Mouse (Mus musculus): ENCODE data around the gene Bmp4. TPM values are rescaled to one million over a fixed set of nuclear protein-coding genes. Genes with fewer than 3 reads are reported as not detected.
A peak's percentile ranks its signal among the peaks of the same experiment; 100 is the strongest.

Bmp4 gene
- polyA plus RNA-seq, 1 experiment from 2014 or later = 7.3 TPM

DNA sequence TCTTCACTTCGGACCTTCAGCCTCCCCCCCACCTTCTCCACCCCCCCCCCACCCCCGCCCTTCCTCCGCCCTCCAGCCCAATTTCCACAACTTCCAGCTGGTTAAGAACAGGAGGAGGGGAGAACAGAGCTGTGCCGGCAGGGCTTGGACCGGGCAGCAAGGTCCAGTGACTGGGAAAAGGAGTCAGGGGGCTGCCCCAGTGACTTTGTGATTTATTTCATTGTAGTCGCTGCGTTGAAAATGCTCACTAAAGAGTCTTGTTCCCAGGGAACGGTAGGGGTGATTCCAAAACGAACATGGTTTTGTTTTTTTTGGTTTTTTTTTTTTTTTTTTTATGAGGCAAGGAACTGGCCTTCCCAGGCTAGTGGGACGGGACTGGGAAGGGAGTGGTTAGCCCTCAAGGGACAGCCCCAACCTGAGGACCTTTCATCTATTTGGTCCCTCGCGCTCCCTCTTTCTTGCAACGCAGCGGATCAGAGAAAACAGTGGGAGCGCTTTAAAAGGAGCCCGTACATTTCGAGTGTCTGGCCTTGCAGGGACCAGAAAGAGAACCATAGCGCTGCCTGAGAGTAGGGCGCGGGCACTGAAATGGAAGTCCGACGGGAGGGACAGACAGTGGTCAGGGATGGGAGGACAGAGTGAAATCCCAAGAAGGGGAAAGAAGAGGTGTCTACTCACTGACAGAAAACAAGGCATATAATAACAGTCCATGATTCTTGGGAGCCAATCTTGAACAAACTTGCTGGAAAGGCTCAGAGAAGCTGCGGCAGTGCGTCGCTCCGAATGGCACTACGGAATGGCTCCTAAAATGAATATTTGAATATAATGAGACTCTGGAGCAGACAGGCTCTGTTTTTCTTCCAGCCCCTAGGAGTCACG, 3.8 kb downstream of the Bmp4 start:
- TF ChIP-seq CTCF (IDR thresholded peaks at IDR 0.05) = no peak
- H3K27me3 ChIP-seq = no peaks in the 10 kb centered on the region
- CTCF ChIA-PET = no interaction called here
- ATAC-seq (peak; percentile 16), DNase-seq (ENCODE audit: low read depth, low spot score) (no peak)
- POLR2A ChIA-PET = interaction anchor here (0.8 kb wide), 1 partner anchor 22 kb away, joined by 4 read pairs; no protein-coding TSS in a partner anchor
- in situ Hi-C loops (cut with MboI; ENCODE audit: low pct_unique_long_range_greater_than_20kb) = loop anchor here (5.0 kb wide), 1 partner anchor 384 kb away; no protein-coding TSS in a partner anchor

DNA sequence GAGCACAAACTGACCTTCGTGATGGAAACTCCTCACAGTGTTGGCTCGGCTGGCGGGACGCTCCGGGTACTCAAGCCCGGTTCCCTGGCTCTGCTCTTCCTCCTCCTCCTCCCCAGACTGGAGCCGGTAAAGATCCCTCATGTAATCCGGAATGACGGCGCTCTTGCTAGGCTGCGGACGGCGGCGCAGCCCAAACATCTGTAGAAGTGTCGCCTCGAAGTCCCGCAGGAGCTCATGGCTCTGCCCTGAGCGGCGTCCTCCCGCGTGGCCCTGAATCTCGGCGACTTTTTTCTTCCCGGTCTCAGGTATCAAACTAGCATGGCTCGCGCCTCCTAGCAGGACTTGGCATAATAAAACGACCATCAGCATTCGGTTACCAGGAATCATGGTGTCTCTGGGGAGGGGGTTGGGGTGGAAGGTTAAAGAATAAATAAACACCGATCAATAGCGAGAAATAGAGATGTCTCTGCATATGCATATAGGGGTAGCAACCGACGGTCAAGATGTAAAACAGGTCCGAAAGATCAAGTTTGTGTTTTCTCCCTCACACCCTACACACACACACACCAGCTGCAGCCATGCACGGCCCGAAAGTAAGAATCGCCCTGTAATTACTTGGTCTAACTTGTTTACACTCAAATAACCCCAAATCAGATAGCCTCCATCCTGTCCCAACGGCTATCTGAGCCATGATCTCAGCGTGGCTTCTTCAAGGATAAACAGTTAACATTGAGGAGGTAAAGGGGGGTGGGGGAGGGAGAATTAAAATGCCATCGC, 4.6 kb downstream of the Bmp4 start:
- ATAC-seq (no peak), DNase-seq (ENCODE audit: low read depth, low spot score) (no peak)
- no peaks in the 10 kb centered on the region for H3K27me3 ChIP-seq
- POLR2A ChIA-PET = no interaction called here
- no peak for TF ChIP-seq CTCF (IDR thresholded peaks at IDR 0.05)
- CTCF ChIA-PET = no interaction called here
- in situ Hi-C loops (cut with MboI; ENCODE audit: low pct_unique_long_range_greater_than_20kb) = loop anchor here (5.0 kb wide), 1 partner anchor 384 kb away; no protein-coding TSS in a partner anchor

- no peak for TF ChIP-seq CTCF (IDR thresholded peaks at IDR 0.05)
- ChIA-PET CTCF (no interaction called here), POLR2A (no interaction called here)
- DNase-seq (ENCODE audit: low read depth, low spot score) (no peak), ATAC-seq (no peak)
- in situ Hi-C loops (cut with MboI; ENCODE audit: low pct_unique_long_range_greater_than_20kb) = loop anchor here (5.0 kb wide), 1 partner anchor 383 kb away; no protein-coding TSS in a partner anchor
- H3K27me3 ChIP-seq = no peaks in the 10 kb centered on the region
Measured at GRCm38 (mm10) chr14:46384946-46385691, 5.3 kb downstream of the Bmp4 start.

- ChIA-PET CTCF (no interaction called here), POLR2A (no interaction called here)
- in situ Hi-C loops (cut with MboI; ENCODE audit: low pct_unique_long_range_greater_than_20kb) = no loop called here
- ATAC-seq = no peak
- DNase-seq (ENCODE audit: low read depth, low spot score) = no peak
- no peak for TF ChIP-seq CTCF (IDR thresholded peaks at IDR 0.05)
- no peaks in the 10 kb centered on the region for H3K27me3 ChIP-seq
Measured at GRCm38 (mm10) chr14:46381457-46381856, 9.0 kb downstream of the Bmp4 start.

DNA sequence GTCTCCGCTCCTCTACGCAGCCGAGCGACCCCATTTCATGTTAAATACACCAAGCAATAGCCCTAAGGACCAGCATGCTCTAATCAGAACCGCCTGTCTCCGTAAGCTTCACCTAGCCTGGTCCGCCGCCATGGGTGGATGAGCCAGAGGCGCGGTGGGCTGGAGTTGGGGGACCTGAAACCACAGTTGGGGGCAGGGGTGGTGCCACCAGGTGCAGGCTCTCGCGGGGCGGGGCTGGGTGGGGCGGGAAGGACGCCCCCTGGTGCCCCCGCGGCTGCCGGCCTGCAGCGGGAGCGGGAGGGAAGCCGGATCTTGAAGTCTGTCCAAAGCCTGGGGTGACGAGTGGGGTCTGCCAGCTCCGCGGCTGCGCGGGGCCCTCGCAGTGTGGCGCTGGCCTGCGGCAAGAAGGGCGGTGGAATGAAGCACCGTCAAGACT, 10.2 kb downstream of the Bmp4 start:
- DNase-seq (ENCODE audit: low read depth, low spot score) (no peak), ATAC-seq (no peak)
- in situ Hi-C loops (cut with MboI; ENCODE audit: low pct_unique_long_range_greater_than_20kb) = no loop called here
- CTCF ChIA-PET = no interaction called here
- no peaks in the 10 kb centered on the region for H3K27me3 ChIP-seq
- POLR2A ChIA-PET = interaction anchor here (1.0 kb wide), 1 partner anchor 12 kb away, joined by 3 read pairs; no protein-coding TSS in a partner anchor
- TF ChIP-seq CTCF (IDR thresholded peaks at IDR 0.05) = no peak

DNA sequence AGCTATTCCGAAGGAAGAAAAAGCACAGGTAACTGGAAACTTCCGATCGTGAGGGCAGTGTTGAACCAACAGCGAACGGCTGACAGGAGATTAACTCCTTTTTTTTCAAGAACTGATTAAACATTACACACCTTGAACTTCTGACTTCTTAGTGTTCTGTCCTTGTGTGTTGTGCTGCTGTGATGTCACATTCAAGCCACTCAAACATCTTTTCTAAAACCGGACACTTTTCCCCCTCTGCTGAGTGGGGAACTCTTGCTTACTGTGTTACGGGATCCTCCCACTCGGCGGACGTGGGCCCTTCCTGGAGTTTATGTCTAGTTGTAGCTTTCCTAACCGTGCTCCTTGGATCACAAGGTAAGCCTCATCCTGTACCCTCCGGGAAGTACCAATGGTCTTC, 11.2 kb downstream of the Bmp4 start, which contains the start of gene Gm15217:
Gene Gm15217 (plus strand): TSS at position 130 of the 400 bp plus-strand sequence.
- no peak for TF ChIP-seq CTCF (IDR thresholded peaks at IDR 0.05)
- no peaks in the 10 kb centered on the region for H3K27me3 ChIP-seq
- in situ Hi-C loops (cut with MboI; ENCODE audit: low pct_unique_long_range_greater_than_20kb) = no loop called here
- ATAC-seq = no peak
- ChIA-PET CTCF (no interaction called here), POLR2A (no interaction called here)
- DNase-seq (ENCODE audit: low read depth, low spot score) = no peak

GRCm38 (mm10) chr14:46375796-46376195, 14.7 kb downstream of the Bmp4 start:
- POLR2A ChIA-PET = interaction anchor here (1.7 kb wide), 1 partner anchor 18 kb away, joined by 3 read pairs; no protein-coding TSS in a partner anchor
- in situ Hi-C loops (cut with MboI; ENCODE audit: low pct_unique_long_range_greater_than_20kb) = no loop called here

GRCm38 (mm10) chr14:46372452-46372851, 18.0 kb downstream of the Bmp4 start:
- no peak for TF ChIP-seq CTCF (IDR thresholded peaks at IDR 0.05)
- ATAC-seq (no peak), DNase-seq (ENCODE audit: low read depth, low spot score) (no peak)
- ChIA-PET POLR2A (no interaction called here), CTCF (interaction anchor here (0.7 to 1.0 kb wide), 2 partner anchors 9 to 488 kb away, joined by 3 read pairs; no protein-coding TSS in a partner anchor)
- H3K27me3 ChIP-seq = no peaks in the 10 kb centered on the region
- in situ Hi-C loops (cut with MboI; ENCODE audit: low pct_unique_long_range_greater_than_20kb) = no loop called here

More at GRCm38 (mm10) chr14:46375796-46376195, 14.7 kb downstream of the Bmp4 start:
- ATAC-seq = no peak
- TF ChIP-seq CTCF (IDR thresholded peaks at IDR 0.05) = no peak
- CTCF ChIA-PET = interaction anchor here (0.5 kb wide), 1 partner anchor 901 kb away, joined by 5 read pairs; no protein-coding TSS in a partner anchor
- DNase-seq (ENCODE audit: low read depth, low spot score) = no peak
- H3K27me3 ChIP-seq = no peaks in the 10 kb centered on the region

DNA sequence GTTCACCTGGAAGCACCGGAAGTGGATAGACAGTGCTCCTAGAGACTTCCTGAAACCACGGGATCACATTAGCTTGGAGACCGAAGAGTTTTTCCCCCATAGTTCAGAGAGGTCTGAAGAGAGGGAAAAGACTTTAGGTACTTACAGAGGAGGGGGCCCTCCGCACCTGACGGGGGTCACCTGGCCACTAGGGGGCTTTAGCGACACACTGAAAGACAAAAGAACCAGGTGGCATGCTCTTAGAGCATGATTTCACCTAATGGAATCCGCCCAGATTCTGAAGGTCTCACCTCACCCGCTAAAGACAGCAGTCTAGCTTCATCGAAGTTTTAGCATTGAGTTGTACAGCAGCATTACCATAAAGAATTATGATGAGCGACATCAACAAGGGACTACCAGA, 27.3 kb downstream of the Bmp4 start:
- POLR2A ChIA-PET = interaction anchor here (0.6 to 0.7 kb wide), 2 partner anchors 205 to 263 kb away, joined by 3 read pairs; no protein-coding TSS in a partner anchor
- in situ Hi-C loops (cut with MboI; ENCODE audit: low pct_unique_long_range_greater_than_20kb) = no loop called here
- DNase-seq (ENCODE audit: low read depth, low spot score) = no peak
- no peak for TF ChIP-seq CTCF (IDR thresholded peaks at IDR 0.05)
- CTCF ChIA-PET = interaction anchor here (1.5 kb wide), 1 partner anchor 9 kb away, joined by 3 read pairs; no protein-coding TSS in a partner anchor
- H3K27me3 ChIP-seq = no peaks in the 10 kb centered on the region
- no peak for ATAC-seq

- ChIA-PET POLR2A (interaction anchor here (1.0 kb wide), 1 partner anchor 19 kb away, joined by 3 read pairs; no protein-coding TSS in a partner anchor), CTCF (no interaction called here)
- TF ChIP-seq CTCF (IDR thresholded peaks at IDR 0.05) = no peak
- no peaks in the 10 kb centered on the region for H3K27me3 ChIP-seq
- ATAC-seq = no peak
- in situ Hi-C loops (cut with MboI; ENCODE audit: low pct_unique_long_range_greater_than_20kb) = no loop called here
- peak; percentile 28 for DNase-seq (ENCODE audit: low read depth, low spot score)
Measured at GRCm38 (mm10) chr14:46357696-46358095, 32.8 kb downstream of the Bmp4 start.

Data from Patski (cell line).